Mouse (Mus musculus) myocyte (in vitro differentiated cells): ENCODE data around the gene Ebf4.
"Not testable (repeated sequence)": the region's sequence is repeated elsewhere in the genome, so short reads cannot be mapped to it uniquely, and the experiment has no call there.

Source experiments
- E2F4 ChIP-seq: IDR thresholded peaks from one replicate; pipeline ENCODE4 v1.6.1; 2011; ENCODE audit warnings: mild to moderate bottlenecking, control low read depth, moderate library complexity; ENCODE audit not compliant: insufficient read depth
- MAX ChIP-seq: IDR thresholded peaks from one replicate; pipeline ENCODE4 v1.6.1; 2011; ENCODE audit warnings: low read depth, mild to moderate bottlenecking, control low read depth
- POLR2A ChIP-seq: IDR thresholded peaks from one replicate; pipeline ENCODE4 v1.6.1; 2011; ENCODE audit warnings: low read depth, mild to moderate bottlenecking, control low read depth, moderate library complexity; ENCODE audit not compliant: insufficient read length

GRCm38 (mm10) chr2:130373026-130373425 lies 78.1 kb downstream of the Ebf4 start:
- TF ChIP-seq POLR2A, E2F4, MAX: not testable (repeated sequence)
